Mouse (Mus musculus) macrophage (primary cell): Measurements from ENCODE around the gene Glb1l. TPM values are rescaled to one million over a fixed set of nuclear protein-coding genes. Genes with fewer than 3 reads are reported as not detected.

Experiments
- H3K27ac ChIP-seq: fragments of 350-480 bp; formaldehyde crosslinking; 2 replicates; pipeline ENCODE4 v1.9.0; 2021
- H3K36me3 ChIP-seq: fragments of 350-480 bp; formaldehyde crosslinking; 2 replicates; pipeline ENCODE4 v1.9.0; 2021; ENCODE audit errors: inconsistent target
- H3K4me3 ChIP-seq: fragments of 350-480 bp; formaldehyde crosslinking; 2 replicates; pipeline ENCODE4 v1.9.0; 2021; ENCODE audit errors: inconsistent target
- H3K79me2 ChIP-seq: fragments of 350-480 bp; formaldehyde crosslinking; 2 replicates; pipeline ENCODE4 v1.9.0; 2021; ENCODE audit errors: inconsistent target
- WGBS: methylation state at CpG from one replicate; pipeline ENCODE4 v1.1.7; 2026; ENCODE audit warnings: inconsistent platforms; ENCODE audit not compliant: missing documents; 5-methylcytosine and 5-hydroxymethylcytosine counted together
- polyA plus RNA-seq: library from polyadenylated mRNA; stranded (reverse); fragments of 250-400 nt; gene quantifications from 3 replicates; pipeline ENCODE4 v1.2.4, GENCODE M21; 2018; ENCODE audit warnings: inconsistent platforms

Gene Glb1l
- polyA plus RNA-seq, 1 experiment from 2014 or later: 13.2 TPM

DNA sequence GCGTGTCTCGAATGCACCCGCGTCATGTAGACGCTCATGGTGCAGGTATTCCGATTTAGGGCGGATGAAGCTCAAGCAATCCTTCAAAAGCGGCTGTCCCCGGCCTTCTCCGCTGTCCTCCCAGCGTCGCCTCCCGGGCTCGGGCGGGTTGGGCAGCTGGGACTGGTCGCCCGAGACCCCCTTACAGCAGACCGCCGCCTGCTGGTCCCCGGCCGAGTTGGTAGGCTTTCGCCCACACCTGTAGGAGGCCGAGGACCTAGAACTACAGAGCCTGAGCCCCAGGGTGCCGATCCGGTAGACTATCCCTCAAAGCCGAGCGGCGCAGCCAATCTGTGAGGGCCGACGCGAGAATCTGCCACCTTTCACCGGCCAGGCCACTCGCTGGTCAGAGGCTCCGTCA is 8.9 kb upstream of the Glb1l start, which contains the start of gene Tuba4a:
Gene Tuba4a (minus strand): TSS at position 335 of the 400 bp plus-strand sequence.
- H3K36me3 ChIP-seq: peaks cover 10% of the 10 kb centered on the region; the same call in 1 of the 2 replicates
- 14% methylated on average over 33 of the region's 34 CpGs for WGBS
- H3K27ac ChIP-seq: peak within 1 kb of the TSS; percentile 62
- peak within 1 kb of the TSS; percentile 89 for H3K4me3 ChIP-seq
- H3K79me2 ChIP-seq: peaks cover 25% of the 10 kb centered on the region

DNA sequence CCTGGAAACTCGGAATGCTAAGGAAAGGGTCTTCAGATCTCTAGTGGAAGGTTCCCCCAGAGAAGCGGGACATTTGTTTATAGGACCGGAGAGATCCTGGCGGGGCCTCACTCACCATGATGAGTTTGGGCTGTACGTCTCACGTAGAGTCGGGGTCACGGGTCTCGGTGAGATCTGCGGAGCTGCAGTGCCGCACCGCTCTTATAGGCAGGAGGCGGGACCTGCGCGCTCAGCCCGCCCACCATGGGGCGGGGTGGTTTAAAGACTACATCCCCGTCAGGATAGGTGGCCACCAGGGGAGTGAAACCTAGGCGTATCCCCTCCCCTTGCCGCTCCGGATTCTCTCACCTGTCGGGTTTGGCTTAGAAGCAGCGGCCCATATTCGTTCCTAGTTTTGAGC is 8.5 kb upstream of the Glb1l start:
- 0% methylated on average over 24 of the region's 24 CpGs for WGBS

DNA sequence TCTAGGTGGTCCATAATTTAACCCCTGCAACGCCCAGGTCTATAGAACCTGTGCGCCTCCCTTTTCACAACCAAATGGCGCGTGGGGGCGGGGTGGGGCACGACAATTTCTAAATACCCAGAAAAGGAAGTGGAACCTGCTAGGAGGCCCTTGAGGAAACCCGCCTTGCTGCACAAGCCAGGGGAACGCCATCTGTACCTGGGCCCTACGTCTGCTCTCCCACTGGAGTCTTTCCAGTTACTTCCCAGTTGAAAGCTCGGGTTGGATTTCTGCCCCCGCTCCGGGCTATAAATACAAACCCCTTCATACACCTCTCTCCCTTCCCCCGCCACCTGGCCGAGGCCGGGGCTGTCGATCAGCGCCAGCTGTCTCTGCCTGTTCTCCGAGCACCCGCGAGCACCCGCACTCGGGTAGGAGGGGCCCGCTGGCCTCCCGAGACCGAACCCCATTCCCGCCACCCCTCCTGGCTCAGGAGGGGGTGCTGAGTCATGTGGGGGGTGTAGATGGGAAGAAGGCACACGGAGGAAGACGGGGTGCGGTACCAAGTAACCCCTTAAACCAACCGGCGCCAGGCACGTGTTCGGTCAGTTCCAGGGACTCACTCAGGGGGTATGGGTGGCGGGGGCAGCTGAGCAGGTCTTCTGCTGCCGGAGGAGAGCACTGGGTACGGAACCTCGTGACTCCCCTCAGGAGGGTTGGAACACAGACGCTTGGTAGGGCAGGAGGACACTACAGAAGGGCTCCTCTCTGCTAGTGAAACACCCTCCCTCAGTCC is 7.8 kb upstream of the Glb1l start:
- H3K79me2 ChIP-seq: peaks cover 36% of the 10 kb centered on the region
- H3K27ac ChIP-seq: peak overlapping the region; percentile 62
- peak overlapping the region; percentile 89 for H3K4me3 ChIP-seq
- peaks cover 21% of the 10 kb centered on the region; the same call in 1 of the 2 replicates for H3K36me3 ChIP-seq
- WGBS: under 1% methylated on average over 37 of the region's 38 CpGs

More for the DNA sequence above, 8.5 kb upstream of the Glb1l start:
- Histone ChIP-seq H3K27ac (peak overlapping the region; percentile 62), H3K36me3 (peaks cover 15% of the 10 kb centered on the region; the same call in 1 of the 2 replicates), H3K4me3 (peak overlapping the region; percentile 89), H3K79me2 (peaks cover 30% of the 10 kb centered on the region)

DNA sequence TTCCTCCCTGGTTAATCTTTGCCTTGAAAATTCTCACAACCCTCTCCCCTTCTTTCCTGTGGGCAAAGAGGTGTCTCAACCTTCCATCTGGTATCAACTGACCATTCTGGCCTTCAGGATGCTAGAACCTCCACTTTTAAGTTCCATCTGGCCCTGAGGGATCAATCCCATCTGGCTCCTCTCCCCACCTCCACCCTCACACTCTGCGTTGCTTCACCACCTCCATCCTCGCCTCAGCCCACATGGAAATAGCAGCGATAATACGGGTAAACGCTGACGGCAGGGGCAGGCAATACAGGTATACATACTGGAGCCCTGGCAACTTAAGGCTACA is 7.2 kb upstream of the Glb1l start:
- WGBS: 9% methylated on average over 6 of the region's 6 CpGs
- no peak overlapping the region for H3K27ac ChIP-seq

DNA sequence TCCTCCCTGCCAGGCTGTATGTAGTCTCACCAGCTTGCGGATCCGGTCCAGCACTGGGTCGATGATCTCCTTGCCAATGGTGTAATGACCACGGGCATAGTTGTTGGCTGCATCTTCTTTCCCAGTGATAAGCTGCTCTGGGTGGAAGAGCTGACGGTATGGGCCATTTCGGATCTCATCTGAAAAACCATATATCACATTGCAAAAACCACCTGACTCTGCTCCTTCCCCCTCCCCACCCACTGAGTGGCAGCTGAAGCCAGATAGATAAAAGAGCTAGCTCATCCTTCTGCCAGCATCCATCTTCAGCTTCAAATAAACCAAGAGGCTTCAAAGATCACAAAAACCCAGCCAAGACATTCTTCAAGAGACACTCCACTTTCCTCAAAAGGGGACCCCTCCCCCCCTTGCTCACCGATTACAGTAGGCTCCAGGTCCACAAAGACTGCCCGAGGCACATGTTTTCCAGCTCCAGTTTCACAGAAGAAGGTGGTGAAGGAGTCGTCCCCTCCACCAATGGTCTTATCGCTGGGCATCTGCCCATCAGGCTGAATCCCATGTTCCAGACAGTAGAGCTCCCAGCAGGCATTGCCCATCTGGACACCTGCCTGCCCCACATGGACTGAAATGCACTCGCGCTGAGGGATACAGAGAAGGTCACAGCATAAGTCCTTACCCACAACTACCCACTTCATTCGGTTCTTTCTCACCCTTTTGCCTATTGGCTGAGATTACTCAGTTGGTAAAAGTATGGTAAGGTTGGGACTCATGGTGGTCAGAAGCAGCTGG is 6.4 kb upstream of the Glb1l start:
- H3K36me3 ChIP-seq: peaks cover 21% of the 10 kb centered on the region; the same call in 1 of the 2 replicates
- no peak overlapping the region for H3K27ac ChIP-seq
- no peak overlapping the region for H3K4me3 ChIP-seq
- WGBS: 69% methylated on average over 11 of the region's 13 CpGs
- peaks cover 45% of the 10 kb centered on the region for H3K79me2 ChIP-seq

More for the DNA sequence above, 7.2 kb upstream of the Glb1l start:
- Histone ChIP-seq H3K4me3 (peak overlapping the region; percentile 89), H3K79me2 (peaks cover 36% of the 10 kb centered on the region), H3K36me3 (peaks cover 21% of the 10 kb centered on the region; the same call in 1 of the 2 replicates)

DNA sequence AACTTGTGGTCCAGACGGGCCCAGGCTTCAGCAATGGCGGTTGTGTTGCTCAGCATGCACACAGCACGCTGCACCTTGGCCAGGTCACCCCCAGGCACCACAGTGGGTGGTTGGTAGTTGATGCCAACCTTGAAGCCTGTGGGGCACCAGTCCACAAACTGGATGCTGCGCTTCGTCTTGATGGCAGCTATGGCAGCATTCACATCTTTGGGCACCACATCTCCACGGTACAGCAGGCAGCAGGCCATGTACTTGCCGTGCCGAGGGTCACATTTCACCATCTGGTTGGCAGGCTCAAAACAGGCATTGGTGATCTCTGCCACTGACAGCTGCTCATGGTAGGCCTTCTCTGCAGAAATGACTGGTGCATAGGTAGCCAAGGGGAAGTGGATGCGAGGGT is 5.2 kb upstream of the Glb1l start:
- peaks cover 21% of the 10 kb centered on the region; the same call in 1 of the 2 replicates for H3K36me3 ChIP-seq
- H3K79me2 ChIP-seq: peaks cover 57% of the 10 kb centered on the region
- no peak overlapping the region for H3K4me3 ChIP-seq
- no peak overlapping the region for H3K27ac ChIP-seq
- 73% methylated on average over 9 of the region's 9 CpGs for WGBS

DNA sequence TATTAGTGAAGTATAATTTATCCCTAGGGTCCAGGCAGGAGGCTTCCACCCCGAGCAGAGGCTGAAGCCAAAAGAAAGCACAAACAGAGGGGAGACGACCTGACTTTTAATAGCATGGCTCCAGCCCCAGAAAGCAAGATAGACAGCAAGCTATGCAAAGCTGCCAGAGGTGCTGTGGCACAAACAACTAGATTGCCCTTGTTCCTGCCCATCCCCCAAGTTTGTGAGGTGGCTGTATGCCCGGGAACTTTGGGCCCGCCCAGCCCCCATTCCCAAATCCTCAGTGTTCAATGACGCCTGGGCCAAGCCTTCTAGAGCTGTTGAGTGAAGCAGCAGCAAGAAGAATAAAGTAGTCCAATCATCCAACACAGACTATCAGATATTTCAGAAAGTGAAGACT is 4.3 kb upstream of the Glb1l start:
- no peak overlapping the region for H3K4me3 ChIP-seq
- H3K27ac ChIP-seq: no peak overlapping the region
- peaks cover 58% of the 10 kb centered on the region for H3K79me2 ChIP-seq
- WGBS: 33% methylated on average over 5 of the region's 5 CpGs
- peaks cover 21% of the 10 kb centered on the region; the same call in 1 of the 2 replicates for H3K36me3 ChIP-seq

DNA sequence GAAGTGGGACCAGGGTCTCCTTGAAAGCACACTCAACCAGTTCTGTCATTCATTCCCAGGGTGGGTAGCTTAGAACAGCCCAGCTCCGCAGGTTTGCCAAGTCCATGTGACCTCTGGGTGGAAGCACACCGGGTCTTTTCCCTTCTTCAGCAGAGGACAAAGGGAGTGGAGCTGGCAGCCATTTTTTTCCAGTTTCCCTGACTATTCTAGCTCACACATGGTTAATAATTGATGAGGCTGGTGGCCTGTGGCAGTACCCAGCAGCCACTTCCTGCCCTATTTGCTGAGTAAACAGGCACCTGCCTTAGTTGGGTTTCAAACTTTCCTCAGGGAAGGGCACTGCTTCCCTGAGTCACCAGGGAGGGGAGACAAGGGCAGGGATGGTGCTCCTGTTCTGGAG is 3.8 kb upstream of the Glb1l start:
- WGBS: 70% methylated on average over 2 of the region's 2 CpGs
- no peak overlapping the region for H3K4me3 ChIP-seq
- peaks cover 21% of the 10 kb centered on the region; the same call in 1 of the 2 replicates for H3K36me3 ChIP-seq
- H3K79me2 ChIP-seq: peaks cover 58% of the 10 kb centered on the region
- no peak overlapping the region for H3K27ac ChIP-seq

DNA sequence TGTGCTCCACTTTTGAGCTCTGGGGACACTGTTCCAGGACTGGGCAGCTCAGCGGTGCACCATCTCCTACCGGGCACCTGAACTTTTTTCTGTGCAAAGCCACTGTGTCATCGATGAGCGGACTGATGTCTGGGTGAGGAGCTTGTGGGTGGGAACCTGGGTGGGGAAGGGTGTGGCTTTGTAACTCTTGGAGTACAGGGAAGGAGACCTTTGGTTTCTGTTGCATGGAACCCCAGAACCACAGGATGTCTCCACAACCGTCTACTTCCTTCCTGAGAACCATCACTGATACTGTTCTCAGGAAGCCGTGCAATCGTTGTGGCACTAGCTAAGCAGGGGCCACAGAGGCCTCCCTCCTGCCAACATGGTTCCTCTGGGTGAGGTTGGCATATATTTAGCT is 2.5 kb upstream of the Glb1l start:
- Histone ChIP-seq H3K4me3 (no peak overlapping the region), H3K79me2 (peaks cover 48% of the 10 kb centered on the region), H3K27ac (no peak overlapping the region), H3K36me3 (peaks cover 21% of the 10 kb centered on the region; the same call in 1 of the 2 replicates)
- WGBS: 7% methylated on average over 7 of the region's 7 CpGs

DNA sequence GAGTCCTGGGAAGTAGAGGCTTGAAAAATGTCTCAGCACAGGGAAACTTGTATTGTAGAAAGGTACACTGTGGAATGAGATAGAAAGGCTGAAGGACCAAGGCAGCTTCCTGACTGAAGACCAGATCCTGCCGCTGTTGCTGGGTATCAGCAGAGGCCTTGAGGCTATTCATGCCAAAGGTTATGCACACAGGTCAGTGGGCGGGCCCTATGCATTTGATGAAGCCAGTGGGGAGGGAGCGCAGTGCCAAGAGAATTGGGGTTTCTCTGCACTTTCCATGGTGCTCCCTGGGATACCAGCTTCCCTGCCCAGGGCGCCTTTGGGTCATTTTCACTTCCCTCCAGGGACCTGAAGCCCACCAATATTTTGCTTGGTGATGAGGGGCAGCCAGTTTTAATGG is 1.9 kb upstream of the Glb1l start:
- Histone ChIP-seq H3K4me3 (no peak overlapping the region), H3K27ac (no peak overlapping the region), H3K36me3 (peaks cover 21% of the 10 kb centered on the region; the same call in 1 of the 2 replicates)

DNA sequence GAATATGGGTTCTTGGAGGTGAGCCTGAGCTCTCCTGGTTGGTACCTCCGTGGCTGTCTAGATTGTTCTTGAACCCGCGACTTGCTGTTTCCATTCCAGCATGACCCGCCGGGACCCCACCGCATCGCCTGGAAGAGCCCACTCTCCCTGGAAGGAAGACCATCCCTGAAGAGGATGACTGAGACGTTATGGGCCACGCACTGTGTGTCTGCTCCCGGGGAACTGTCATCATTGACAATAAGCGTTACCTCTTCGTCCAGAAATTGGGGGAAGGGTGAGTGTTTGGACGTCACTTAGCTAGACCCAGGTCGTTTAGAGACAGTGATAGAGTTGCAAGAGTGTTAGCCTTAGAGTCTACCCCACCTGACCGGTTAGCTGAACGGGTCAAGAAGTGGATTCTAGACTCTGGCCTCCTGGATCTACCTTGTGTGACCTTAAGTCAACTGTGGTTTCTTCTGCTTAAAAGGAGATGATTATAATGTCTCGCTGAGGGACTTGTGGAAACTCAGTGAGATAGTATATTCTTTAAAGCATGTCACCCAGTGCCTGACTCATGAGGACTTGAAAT is 612 bp upstream of the Glb1l start:
- Histone ChIP-seq H3K27ac (peak overlapping the region; percentile 71), H3K79me2 (peaks cover 38% of the 10 kb centered on the region), H3K36me3 (peaks cover 20% of the 10 kb centered on the region; the same call in 1 of the 2 replicates), H3K4me3 (peak overlapping the region; percentile 78)
- WGBS: 8% methylated on average over 17 of the region's 17 CpGs

More for the DNA sequence above, 1.9 kb upstream of the Glb1l start:
- WGBS: 52% methylated on average over 4 of the region's 4 CpGs
- H3K79me2 ChIP-seq: peaks cover 43% of the 10 kb centered on the region

DNA sequence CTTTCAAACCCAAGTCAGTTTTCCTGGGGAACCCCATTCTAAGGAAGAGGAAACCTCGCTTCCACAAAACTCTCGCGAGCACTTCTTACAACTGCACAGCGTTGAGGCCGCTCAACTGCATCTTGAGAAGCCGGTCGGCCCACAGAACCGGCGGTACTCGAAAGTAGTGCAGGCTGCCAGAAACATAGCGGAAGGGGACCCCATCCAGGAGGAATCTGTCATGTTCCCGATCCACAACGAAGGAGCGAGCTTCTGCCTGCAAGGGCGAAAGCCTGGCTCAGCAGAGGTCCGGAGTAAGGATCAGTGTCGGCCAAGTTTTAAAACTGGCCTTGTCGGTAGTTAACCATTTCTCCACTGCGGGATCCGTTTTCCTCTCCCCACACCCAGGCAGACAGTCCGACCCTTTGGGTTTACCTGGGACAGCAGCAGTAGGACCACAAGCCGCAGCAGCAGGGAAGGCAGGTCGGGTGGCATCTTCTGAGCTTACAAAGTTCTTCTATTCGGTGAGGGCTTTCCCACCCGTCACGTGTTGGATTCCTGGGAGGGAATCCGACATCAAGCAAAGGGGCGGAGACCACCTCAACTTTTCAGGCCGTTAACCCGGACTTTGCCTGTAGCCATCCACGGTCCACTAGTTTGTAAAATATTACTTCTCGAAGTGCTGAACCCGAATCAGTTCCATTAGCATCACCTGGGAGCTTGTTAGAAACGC is 1.5 kb downstream of the Glb1l start:
- H3K27ac ChIP-seq: peak overlapping the region; percentile 38
- H3K79me2 ChIP-seq: peaks cover 28% of the 10 kb centered on the region
- 0 out of 2 replicates have a peak, but pooled peaks cover 7% of the 10 kb centered on the region for H3K36me3 ChIP-seq
- 24% methylated on average over 32 of the region's 34 CpGs for WGBS
- peak overlapping the region; percentile 78 for H3K4me3 ChIP-seq

DNA sequence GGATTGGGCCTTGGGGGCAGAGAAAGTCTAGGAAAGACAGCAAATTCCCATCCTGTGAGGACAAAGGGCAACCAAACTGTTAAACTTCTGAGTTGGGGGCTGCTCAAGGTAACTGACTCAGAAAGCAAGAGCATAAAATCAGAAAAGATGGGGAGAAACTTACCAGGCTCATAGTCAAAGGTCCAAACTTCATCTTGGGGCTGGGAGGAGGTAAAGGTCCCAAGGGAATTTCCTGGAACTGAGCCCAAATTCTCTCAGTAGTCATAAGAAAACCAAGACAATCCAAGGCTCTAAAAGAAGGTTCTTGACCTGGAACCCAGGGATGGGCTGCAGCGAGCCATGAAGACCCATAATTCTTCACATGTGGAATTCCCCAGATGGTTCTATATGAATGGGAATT is 9.4 kb downstream of the Glb1l start:
- Histone ChIP-seq H3K27ac (no peak overlapping the region), H3K79me2 (no peaks in the 10 kb centered on the region), H3K36me3 (peaks cover 46% of the 10 kb centered on the region), H3K4me3 (no peak overlapping the region)
- 92% methylated on average over 1 of the region's 1 CpGs for WGBS

DNA sequence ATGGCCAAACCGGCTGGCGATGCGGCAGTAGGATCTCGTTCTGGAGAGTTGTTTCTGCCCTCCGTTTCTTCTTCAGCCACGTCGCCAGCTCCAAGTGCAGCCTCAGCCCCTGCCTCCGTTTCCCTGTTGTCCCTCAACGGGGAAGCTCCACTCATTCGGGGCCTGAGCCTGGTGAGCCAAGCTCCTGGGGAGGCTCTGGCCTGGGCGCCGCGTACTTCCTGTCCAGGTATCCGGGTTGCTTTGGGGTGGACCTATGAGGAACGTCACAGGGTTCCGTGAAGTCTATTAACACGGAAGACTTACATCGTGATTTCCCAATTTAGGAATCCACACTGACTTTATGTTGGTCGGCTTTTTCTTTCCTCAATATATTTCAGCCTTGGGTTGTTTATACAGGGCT is 18.2 kb downstream of the Glb1l start:
- peaks cover 14% of the 10 kb centered on the region; the same call in 1 of the 2 replicates for H3K79me2 ChIP-seq
- peaks cover 16% of the 10 kb centered on the region for H3K36me3 ChIP-seq
- peak overlapping the region; percentile 85 for H3K27ac ChIP-seq
- WGBS: under 1% methylated on average over 19 of the region's 19 CpGs
- H3K4me3 ChIP-seq: peak overlapping the region; percentile 88
